Mouse (Mus musculus) kidney, adult 2 months (tissue): ENCODE data around the gene Zfp189. TPM values are rescaled to one million over a fixed set of nuclear protein-coding genes. Genes with fewer than 3 reads are reported as not detected.
"Not testable (repeated sequence)": the region's sequence is repeated elsewhere in the genome, so short reads cannot be mapped to it uniquely, and the experiment has no call there.

Experiments
- DNase-seq: peaks from one replicate; pipeline ENCODE4 v3.0.0; 2021
- H3K27ac ChIP-seq: fragments of 200-500 bp; 2 replicates; pipeline ENCODE4 v1.5.1; 2012; ENCODE audit warnings: low read depth, low read length, control low read depth, inconsistent platforms; ENCODE audit not compliant: insufficient read depth
- H3K27me3 ChIP-seq: fragments of 200-500 bp; replicated peaks from 2 replicates; pipeline ENCODE4 v1.6.1; 2012; ENCODE audit warnings: mild to moderate bottlenecking, moderate library complexity, low read length, inconsistent platforms; ENCODE audit not compliant: control insufficient read depth, insufficient read depth
- H3K36me3 ChIP-seq: fragments of 200-500 bp; 2 replicates; pipeline ENCODE4 v1.6.1; 2012; ENCODE audit warnings: mild to moderate bottlenecking, moderate library complexity, low read length, inconsistent platforms; ENCODE audit not compliant: control insufficient read depth, insufficient read depth
- H3K4me1 ChIP-seq: fragments of 200-500 bp; 2 replicates; pipeline ENCODE4 v1.6.1; 2011; ENCODE audit warnings: low read length; ENCODE audit not compliant: control insufficient read depth, insufficient read depth
- H3K4me3 ChIP-seq: fragments of 200-500 bp; 2 replicates; pipeline ENCODE4 v1.5.1; 2011; ENCODE audit warnings: mild to moderate bottlenecking, low read depth, low read length, control low read depth; ENCODE audit not compliant: insufficient read depth
- CTCF ChIP-seq: fragments of 200-500 bp; conservative IDR thresholded peaks from 2 replicates; pipeline ENCODE4 v1.5.1; 2011; ENCODE audit warnings: low read depth, mild to moderate bottlenecking, control low read depth, low read length, moderate library complexity, mixed read lengths; ENCODE audit not compliant: insufficient read depth, insufficient read length
- POLR2A ChIP-seq: fragments of 200-500 bp; IDR thresholded peaks from one replicate; pipeline ENCODE4 v1.6.1; 2011; ENCODE audit warnings: low read depth, low read length, control low read depth
- WGBS: fragments of 180-500 bp; shearing (Covaris S2); methylation state at CpG from one replicate; pipeline ENCODE4 v1.1.7; 2018; 5-methylcytosine and 5-hydroxymethylcytosine counted together
- polyA plus RNA-seq: library from polyadenylated mRNA; depleted of rRNA; stranded (reverse); fragments of >200 nt; gene quantifications from 2 replicates; pipeline ENCODE4 v1.2.3, GENCODE M21; 2012

The Zfp189 gene
- polyA plus RNA-seq, 1 experiment = 2.5 TPM

DNA sequence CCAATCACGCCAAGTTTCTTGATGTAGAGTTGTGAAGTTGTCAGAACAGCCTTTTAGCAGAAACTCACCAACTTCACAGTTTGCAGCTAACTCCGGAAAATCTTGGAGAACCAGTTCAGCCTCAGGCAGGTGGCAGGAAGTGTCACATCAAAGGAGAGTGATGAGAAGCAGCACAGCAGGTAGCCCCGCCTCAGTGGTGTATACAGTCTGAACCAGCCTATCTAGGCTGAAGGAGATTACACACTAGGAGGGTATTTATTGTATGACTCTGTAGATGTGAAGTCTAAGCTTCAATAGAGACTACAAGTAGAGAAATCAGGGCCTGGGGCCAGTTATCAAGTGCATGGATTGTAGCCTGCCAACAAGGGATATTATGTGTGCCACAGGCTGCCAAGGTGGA is 40.1 kb upstream of the Zfp189 start:
- no peak for DNase-seq
- Histone ChIP-seq H3K36me3 (no peaks in the 10 kb centered on the region), H3K4me1 (0 out of 2 replicates have a peak, but pooled peaks cover 4% of the 10 kb centered on the region), H3K4me3 (no peak overlapping the region), H3K27ac (no peak overlapping the region), H3K27me3 (no peaks in the 10 kb centered on the region)
- WGBS = 62% methylated on average over 3 of the region's 3 CpGs
- TF ChIP-seq POLR2A = no peak
- TF ChIP-seq CTCF = no peak

DNA sequence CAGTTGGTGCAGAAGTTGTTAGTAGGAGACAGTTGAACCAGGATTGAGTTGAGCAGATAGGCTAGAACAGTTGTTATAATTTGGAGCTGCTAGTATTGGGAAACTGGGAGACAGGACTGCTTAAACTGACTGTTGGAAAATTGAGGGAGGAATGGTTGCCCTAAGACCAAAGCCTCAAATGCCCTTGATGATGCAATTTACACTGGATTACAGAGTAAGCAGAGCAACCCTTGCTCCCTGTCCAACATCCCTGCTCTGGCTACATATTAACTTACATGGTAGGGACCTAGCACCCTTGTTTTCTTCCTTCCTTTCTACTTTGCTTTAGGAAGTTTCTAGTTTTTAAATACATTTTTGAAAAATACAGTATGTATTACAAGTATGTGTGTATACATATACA is 35.5 kb upstream of the Zfp189 start:
- no peak overlapping the region for H3K4me3 ChIP-seq
- TF ChIP-seq POLR2A (no peak), CTCF (no peak)
- peak overlapping the region; percentile 99 for H3K27ac ChIP-seq
- H3K36me3 ChIP-seq = no peaks in the 10 kb centered on the region
- peak; percentile 91 for DNase-seq
- no peaks in the 10 kb centered on the region for H3K27me3 ChIP-seq
- H3K4me1 ChIP-seq = peaks cover 4% of the 10 kb centered on the region; the same call in 1 of the 2 replicates

DNA sequence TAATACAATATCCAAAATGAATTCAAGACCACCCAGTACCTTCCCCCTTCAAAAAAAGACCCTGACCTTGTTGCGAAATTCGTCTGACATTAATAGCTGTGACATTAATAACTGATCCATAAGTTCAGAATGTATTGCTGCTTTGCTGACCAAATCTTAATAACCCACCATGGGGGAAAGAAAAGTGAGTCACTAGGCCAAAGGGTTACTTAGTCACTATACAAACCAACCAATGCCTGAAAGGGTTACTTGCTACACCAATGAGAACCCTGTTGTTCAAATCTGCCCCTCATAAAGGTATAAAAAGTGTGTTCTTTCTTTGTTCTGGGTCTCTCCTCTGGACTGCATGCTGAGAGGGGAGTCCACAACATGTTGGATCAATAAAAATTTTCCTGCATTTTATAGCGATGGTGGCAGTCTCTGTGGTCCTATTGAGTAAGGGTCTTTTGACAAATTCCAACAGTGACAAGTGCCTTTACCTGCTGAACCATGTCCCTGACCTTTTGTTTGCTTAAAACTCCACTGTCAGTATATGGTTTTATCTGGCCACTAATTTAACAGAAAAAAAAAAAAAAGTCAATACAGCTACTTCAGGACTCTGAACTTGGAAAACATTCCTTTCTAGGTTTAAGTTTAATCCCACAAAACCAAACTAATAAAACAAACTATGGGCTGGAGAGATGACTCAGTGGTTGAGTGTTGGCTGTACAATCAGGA is 34.9 kb upstream of the Zfp189 start:
- H3K4me3 ChIP-seq = not testable (repeated sequence)

GRCm38 (mm10) chr4:49503563-49503962 is 17.4 kb upstream of the Zfp189 start:
- Histone ChIP-seq H3K27me3 (no peaks in the 10 kb centered on the region), H3K36me3 (no peaks in the 10 kb centered on the region), H3K27ac (no peak overlapping the region), H3K4me1 (peaks cover 4% of the 10 kb centered on the region; the same call in 1 of the 2 replicates), H3K4me3 (no peak overlapping the region)
- WGBS = 87% methylated on average over 1 of the region's 1 CpGs
- no peak for TF ChIP-seq POLR2A
- no peak for TF ChIP-seq CTCF
- DNase-seq = no peak

More for the DNA sequence above, 34.9 kb upstream of the Zfp189 start:
- peak; percentile 38 for DNase-seq
- H3K27ac ChIP-seq = peak overlapping the region; percentile 97
- WGBS = 65% methylated on average over 3 of the region's 3 CpGs
- H3K36me3 ChIP-seq, H3K4me1 ChIP-seq, H3K27me3 ChIP-seq: not testable (repeated sequence)

DNA sequence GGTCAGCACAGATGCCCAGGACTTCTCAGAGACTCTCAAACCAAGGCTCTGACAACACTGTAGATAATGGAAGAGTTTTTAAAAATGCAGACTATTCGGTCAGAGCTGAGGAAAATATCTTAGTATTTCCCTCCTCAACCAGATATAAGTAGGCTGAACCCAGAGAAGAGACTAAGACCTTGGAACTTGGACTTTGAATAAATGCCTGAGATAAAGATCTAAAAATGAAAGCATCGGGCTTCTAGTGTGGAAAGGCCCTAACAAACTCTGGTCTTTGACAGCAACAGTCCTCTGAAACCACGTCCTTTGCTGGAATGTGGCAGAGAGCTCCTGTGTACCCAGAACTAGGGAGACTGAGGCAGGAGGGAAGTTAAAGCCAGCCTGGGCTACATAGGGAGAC is 14.6 kb upstream of the Zfp189 start, which contains the start of gene Baat:
Gene Baat (minus strand): TSS at position 172 of the 400 bp plus-strand sequence.
- no peak for TF ChIP-seq POLR2A
- H3K4me1 ChIP-seq = peaks cover 7% of the 10 kb centered on the region; the same call in 1 of the 2 replicates

DNA sequence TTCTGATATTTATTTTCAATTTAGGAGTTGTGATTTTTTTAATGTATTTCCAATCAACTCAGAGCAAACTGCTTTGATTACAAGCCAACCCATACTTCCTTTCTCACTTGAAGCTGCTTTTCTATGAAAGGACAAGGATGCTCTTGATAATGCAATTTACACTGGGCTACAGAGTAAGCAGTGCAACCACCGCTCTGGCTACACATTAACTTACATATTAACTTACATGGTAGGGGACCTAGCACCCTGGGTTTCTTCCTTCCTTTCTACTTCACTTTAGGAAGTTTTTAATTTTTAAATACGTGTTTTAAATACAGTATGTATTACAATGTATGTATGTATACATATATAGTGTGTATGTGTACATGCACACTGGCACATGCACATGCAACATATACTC is 11.8 kb upstream of the Zfp189 start:
- peaks cover 9% of the 10 kb centered on the region for H3K36me3 ChIP-seq
- no peak overlapping the region for H3K4me3 ChIP-seq
- H3K27me3 ChIP-seq = no peaks in the 10 kb centered on the region
- no peak for TF ChIP-seq CTCF
- TF ChIP-seq POLR2A = no peak
- peak; percentile 57 for DNase-seq
- H3K4me1 ChIP-seq = peaks cover 8% of the 10 kb centered on the region; the same call in 1 of the 2 replicates
- no peak overlapping the region for H3K27ac ChIP-seq
- WGBS = 60% methylated on average over 2 of the region's 2 CpGs

More for the DNA sequence above, 14.6 kb upstream of the Zfp189 start, which contains the start of gene Baat:
- no peak within 1 kb of the TSS for H3K27ac ChIP-seq
- WGBS = 48% methylated on average over 3 of the region's 3 CpGs
- no peaks in the 10 kb centered on the region for H3K36me3 ChIP-seq
- no peak within 1 kb of the TSS for H3K4me3 ChIP-seq
- no peaks in the 10 kb centered on the region for H3K27me3 ChIP-seq
- DNase-seq = peak; percentile 37

DNA sequence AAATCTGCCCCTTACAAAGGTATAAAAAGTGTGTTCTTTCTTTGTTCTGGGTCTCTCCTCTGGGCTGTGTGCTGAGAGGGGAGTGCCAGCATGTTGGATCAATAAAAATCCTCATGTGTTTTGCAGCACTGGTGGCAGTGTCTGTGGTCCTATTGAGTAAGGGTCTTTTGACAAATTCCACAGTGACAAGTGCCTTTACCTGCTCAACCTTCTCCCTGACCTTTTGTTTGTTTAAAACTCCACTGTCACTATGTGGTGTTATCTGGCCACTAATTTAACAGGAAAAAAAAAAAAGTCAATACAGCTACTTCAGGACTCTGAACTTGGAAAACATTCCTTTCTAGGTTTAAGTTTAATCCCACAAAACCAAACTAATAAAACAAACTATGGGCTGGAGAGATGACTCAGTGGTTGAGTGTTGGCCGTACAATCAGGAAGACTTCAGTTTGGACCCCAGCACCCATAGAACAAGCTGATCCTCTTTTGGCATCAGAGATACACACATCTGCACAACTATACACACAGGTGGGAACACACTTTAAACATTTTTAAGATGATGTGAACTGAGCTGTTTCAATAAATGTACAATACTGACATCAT is 10.6 kb upstream of the Zfp189 start:
- H3K27me3 ChIP-seq, H3K4me3 ChIP-seq, H3K36me3 ChIP-seq: not testable (repeated sequence)
- 72% methylated on average over 1 of the region's 1 CpGs for WGBS
- peak; percentile 54 for DNase-seq
- Histone ChIP-seq H3K27ac (peak overlapping the region; percentile 86), H3K4me1 (peaks cover 12% of the 10 kb centered on the region; the same call in 1 of the 2 replicates)
